Mouse (Mus musculus) frontal cortex, postnatal 10 days (tissue): ENCODE data around the gene Foxe3.

Experiments
- DNase-seq, 2 experiments: peaks; one replicate each; pipeline ENCODE4 v3.0.0; 2022; ENCODE audit warnings: low spot score in 2 of 2, mixed read lengths in 1 of 2

The Foxe3 gene

DNA sequence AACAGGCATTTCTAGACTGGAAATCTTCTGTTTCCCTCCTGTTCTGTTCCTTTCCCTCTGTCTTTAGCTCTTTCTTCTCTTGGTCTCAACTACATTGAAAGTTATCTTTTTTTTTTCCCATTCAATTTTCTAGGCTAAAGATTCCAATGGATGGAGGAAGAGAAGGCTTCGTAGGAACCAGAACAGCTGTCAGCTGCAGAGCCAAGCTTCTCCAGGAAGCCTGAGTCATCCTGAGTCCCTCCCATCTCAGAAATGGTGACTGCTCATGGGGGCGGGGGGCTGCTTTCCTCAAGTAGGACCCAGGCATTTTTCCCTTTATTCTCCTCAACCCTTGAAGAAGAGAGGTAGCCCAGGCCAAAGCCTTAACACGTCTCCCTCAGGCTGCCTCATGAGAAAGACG is 9.8 kb downstream of the Foxe3 start:
- DNase-seq: no peak

DNA sequence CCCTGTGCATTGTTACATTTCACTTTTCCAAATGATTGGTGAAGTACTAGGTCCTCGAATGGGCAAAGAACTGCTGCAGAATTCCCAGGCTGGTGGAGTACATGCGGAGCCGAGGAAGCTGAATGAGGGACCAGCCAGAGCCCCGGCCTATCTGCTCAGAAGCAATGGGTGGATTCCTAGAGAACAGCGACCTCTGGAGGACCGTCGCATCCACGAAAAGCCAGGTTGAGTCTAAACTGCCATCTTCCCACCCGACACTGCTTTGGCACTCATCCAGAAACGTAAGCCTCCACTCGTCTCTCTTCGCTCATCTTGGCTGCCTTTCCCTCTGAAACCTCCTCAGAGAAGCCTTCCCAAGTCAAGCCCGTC is 12.2 kb downstream of the Foxe3 start:
- DNase-seq: peak in 1 of 2 experiments; percentile 55

DNA sequence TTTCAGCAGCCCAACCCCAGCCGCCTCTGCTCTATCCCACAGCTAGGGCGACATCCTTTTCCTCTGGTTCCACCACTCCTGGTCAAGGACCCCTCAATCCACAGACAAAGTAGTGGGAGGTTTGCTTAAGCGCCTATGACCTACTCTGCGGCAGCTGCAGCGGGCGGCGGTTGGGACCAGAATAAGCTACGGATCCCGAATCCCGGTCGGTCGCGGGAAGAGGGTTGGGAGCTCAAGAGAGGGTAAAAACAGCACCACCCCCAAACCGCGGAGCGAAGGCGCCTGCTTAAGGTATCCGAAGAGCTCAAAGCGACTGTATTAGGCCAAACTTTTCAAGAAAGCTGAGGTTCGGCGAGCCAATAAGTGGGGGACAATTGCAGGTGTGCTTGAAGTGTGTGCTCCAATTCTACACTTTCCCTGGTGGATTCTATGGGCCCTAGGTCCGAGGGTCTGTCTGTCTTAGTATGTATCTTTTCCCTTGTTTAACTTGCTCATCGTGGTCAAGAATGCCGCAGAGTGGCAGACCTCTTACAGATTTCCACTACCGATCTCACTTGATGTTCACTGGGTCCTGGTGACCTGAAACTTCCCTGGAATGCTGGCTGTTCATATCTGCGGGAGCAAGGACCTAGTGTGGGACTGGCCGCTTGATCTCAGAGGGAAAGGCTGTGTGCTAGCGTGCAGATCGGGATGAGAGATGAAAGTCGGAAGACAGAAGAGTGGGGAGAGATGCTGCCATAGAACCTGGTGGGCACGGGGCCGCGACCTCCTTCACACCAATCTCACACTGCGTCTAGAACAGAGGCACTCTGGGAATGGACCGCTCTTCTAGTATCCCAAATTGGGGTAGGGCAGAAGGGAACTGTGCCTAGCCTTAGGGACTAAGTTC is 12.9 kb downstream of the Foxe3 start:
- no peak for DNase-seq

DNA sequence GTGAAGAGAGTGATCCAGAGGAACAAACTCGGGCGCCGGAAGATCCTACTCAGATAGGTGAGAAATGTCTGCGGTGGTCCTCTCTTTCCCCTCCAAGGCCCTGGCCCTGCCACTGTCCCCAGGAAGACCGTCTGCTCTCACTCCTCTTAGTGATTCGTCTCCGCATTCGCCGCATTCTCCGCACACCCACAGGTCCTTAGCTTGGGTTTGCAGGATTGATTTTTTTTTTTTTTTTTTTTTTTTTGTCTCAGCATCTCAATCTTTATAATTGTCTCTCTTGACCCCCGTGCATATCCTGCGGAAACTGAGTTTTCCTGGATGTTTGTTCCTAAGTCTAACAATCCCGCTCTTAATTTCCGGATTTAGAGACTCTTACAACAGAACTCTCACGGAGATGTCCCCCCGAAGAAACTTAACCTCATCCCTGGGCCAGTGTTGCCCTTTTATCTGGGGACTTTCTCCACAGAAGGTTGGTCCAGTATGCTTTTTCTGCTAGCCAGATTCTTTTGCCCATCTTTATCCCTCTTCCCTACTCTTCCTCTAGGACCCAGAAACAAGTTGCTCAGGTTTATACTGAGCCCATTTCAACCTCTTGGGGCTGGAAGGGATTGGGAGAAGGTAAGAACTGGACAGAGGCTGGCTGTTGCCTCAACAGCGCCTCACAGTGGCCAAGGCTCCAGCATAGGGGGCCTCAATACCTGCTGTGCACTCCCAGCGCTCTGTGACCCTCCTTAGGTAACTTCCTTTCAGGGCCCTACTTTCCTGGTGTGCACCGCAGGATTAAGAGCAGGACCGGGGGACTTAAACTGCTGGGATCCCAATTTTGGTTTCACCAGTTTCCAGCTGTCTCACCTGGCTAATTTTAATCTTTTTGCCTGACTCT is 16.0 kb downstream of the Foxe3 start:
- DNase-seq: no peak

DNA sequence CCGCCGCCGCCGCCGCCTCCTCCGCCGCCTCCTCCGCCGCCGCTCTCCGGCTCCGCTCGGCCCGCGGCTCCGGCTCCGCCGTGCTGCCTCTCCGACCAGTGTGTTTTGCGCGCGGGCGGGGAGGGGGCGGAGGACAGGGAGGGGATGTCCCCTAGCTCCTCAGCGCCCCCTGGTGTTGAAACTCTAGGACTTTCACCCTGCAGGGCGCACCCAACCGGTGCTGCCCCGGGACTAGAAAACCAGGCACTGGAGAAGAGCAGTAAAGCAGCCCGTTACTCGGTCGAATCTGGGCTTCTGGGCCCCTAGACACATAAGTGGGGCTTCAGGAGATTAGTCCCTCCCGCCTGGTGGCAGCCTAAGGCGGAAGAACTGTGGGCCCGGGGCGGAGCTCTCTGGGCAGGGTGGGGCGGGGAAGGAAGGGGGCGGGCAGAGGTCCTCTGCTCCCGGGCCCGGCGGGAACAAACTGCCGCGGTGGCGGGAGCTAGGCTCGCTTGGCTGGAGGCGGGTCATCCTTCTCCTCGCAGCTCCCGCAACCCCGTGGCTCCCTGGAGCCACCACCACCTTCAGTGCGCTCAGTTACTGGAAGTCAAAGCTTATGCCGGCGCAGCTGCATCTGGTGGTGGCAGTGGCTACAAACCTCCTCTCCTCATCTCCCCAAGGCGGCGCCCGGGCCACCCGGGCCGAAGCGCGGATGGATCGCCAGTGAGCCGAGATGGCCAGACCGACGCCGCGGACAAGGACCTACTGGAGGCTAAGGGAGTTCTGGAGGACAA is 16.8 kb downstream of the Foxe3 start, which contains the start of gene Foxd2:
Foxd2 (minus strand) TSS at position 45 of the 773 bp plus-strand sequence.
- DNase-seq: peak; percentile 32 to 67

DNA sequence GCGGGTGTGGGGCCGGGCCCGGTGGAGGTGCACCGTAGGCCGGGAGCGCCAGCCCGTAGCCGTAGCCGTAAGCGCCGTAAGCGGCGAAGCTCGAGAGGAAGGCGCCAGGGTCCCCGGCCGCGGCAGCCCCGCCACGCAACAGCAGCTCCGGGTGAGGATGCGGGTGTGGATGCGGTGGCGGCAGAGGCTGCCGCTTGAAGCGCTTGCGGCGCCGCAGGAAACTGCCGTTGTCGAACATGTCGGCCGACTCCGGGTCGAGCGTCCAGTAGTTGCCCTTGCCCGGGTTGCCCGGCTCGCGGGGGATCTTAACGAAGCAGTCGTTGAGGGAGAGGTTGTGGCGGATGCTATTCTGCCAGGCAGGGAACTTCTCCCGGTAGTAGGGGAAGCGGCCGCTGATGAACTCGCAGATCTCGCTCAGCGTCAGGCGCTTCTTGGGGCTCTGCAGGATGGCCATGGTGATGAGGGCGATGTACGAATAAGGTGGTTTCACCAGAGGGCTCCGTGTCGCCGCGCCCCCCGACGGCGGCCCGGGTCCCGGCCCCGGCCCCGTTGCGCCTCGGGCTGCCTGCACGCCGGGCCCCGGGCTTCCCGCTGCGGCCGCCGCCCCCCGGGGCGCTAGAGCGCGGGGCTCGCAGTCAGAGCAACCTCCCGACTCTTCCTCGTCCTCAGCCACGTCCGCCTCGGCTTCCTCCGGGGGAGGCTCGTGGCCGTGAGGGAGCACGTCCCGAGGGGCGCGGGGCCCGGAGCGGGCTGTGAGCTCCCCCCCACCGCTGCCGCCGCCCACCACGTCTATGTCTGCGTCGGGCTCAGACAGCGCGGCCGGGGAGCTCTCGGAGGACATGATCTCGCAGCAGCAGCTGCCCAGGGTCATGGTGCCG is 17.6 kb downstream of the Foxe3 start:
- peak in 1 of 2 experiments; percentile 18 for DNase-seq

DNA sequence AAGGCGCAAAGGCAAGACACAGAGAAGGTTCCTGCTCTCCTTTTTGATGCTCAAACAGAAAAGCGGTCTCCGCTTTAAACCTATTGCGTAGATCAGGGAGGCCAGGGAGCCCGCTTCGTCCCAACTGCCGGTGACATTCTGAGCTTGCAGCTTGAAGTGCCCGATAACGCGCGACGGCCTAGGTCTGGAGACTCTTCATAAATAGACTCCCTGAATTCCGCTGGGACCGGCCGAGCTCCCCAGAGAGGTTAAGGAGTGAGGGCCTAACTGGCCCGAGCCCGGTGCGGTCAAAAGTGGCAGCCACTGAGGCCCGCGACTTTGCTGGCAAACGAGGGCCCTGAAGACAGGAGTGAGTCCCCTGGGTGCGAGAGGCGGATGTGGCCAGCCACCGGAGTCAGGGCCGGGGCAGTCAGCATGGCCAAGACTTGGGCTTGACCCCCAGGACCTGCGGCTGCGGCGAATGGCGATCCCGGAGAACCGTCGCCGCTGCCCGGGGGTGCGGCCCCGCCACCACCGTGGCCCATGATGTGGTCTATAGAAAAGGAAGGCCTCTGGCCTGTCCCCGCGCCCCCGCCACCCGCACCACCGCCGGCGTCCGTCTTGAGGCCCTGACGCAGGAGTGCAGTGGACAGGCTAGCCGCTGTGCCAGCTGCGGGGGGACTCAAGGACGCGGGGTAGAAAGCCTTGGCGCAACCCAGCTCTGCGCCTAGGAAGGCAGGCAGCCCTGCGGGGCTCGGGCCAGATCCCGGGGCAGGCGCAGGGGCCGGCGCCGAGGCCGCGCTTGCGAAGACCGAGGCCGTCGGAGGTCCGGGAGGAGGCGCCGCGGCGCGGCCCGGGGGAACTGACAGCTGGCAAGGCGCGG is 18.5 kb downstream of the Foxe3 start:
- no peak for DNase-seq

DNA sequence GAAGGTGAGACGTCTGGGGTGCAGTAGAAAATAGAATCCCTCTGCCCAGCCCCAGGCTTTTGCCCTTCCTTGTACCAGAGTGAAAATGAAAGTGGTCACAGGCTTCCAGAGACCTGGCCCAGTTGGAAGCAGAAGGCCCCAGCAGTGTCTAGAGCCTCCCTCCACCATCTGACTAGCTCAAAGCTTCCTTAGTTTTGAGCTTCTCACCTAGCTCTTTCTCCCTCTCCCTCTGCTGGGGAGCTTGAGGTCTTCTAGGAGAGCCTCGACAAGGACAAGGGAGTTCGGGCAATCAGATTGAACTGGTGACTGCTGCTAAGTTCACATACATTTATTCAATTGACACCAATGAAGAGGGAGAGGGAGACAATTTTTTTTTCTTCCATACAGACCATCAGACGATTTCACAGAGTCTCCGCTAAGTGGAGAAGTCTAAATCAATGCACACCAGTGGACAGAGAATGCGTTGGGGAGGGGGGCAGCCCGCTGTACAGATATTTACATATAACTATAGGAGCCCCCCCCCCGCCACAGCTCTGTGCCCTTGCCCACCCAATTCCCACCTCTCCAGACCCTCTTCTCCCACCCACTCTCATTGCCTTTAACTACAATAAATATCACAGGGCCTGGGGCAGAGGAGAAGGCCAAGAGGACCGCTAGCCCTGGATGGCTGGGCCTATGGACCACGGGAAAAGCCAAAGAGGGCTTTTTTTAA is 19.7 kb downstream of the Foxe3 start:
- DNase-seq: no peak

DNA sequence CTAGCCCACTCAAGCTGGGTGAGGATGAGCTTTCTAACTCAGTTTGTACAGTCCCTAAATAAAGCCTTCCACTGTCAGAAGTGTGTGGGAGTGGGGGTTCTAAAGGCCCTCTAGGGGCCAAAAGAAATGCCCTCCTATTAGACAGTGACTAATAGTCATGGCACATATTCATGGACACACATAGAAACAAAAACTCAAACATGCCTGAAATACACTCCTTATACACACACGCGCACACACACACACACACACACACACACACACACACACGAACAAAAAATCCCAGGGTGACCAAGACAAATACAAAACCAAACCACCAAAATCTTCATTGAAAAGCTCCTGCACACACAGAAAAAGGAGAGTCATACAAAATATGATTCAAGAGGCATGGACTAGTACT is 20.3 kb downstream of the Foxe3 start:
- no peak for DNase-seq

DNA sequence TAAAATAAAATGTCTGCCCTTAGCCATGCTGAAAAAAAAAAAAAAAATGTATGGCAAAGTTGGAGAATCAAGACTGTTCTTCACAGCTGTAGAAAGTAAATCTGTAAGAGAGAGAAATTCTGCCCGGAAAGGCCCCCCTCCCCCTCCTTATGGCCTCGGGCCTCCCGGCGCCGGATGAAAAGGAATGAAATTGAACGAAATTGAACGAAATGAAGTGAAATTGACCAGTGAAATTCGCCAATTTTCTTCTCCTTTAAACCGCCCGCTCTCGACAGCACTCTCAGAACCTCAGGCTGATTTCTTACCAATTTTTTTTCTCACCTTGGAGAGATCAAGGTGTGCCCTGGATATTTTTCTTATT is 22.4 kb downstream of the Foxe3 start:
- no peak for DNase-seq

DNA sequence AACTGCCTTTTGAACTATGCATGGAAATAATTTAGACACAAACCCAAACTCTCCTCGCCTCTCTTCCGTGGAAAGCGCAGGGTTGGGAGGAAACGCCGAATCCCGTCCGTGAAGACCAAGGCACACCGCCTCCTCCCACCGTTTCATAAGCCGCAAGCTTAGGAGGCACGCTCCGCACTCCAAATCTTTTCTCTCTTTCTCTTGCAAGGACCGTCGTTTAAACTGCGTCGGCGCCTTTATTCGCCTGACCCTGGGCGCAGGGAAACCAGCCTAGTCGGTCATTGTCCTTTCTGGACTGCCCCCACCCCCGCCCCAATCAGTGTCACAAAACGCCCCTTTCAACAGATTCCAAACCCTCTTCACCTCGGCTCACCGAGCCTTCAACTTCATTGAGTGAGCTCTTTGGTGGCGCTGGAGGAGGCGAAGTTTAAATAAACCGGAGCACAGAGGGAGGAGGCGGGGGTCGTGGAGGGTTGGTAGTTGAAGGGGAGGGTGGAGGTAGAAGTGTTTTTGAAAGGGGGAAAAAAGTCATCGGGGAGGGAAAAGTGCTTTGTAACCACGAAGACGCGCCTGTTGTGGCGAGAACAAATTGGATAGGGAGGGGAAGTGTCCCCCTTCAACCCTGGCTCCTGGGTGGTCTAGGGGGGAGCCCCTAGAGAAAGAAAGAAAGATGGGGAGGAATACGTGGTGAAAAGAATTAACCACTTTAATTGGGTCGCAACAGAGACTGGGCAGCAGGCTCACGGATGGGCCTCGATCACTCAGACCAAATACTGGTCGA is 23.0 kb downstream of the Foxe3 start:
- DNase-seq: no peak

DNA sequence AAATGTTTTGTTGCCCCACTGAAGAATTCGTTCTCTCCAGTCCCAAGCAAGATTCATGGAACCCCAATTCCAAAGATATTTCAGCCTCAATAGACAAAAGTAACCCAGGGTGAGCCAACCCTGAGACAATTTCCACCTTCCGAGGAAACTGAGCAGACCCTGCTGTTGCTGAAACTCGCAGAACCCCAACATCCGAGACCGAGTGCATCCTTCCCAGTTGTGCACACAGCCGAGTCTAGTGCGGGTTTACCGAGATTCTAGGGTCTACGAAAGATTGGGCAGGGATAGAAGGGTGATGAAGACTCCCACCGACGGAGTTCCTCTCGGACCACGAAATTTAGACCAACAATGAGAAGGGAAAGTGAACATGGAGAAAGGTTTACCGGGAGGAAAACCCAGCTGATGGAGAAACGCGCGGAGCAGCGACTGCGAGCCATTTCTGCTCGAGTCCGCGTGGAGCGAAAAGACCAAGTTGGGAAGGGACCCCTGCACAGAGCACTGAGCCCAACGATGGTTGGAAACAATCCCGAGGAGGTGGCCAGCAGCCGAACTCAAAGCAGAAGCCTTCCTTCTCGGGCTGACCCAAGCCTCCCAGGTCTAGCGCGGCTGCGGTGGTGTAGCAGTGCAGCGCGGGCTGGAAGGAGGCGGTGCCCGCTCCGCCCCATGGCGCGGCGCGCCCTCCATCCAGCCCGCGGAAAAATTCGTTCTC is 24.0 kb downstream of the Foxe3 start:
- no peak for DNase-seq

DNA sequence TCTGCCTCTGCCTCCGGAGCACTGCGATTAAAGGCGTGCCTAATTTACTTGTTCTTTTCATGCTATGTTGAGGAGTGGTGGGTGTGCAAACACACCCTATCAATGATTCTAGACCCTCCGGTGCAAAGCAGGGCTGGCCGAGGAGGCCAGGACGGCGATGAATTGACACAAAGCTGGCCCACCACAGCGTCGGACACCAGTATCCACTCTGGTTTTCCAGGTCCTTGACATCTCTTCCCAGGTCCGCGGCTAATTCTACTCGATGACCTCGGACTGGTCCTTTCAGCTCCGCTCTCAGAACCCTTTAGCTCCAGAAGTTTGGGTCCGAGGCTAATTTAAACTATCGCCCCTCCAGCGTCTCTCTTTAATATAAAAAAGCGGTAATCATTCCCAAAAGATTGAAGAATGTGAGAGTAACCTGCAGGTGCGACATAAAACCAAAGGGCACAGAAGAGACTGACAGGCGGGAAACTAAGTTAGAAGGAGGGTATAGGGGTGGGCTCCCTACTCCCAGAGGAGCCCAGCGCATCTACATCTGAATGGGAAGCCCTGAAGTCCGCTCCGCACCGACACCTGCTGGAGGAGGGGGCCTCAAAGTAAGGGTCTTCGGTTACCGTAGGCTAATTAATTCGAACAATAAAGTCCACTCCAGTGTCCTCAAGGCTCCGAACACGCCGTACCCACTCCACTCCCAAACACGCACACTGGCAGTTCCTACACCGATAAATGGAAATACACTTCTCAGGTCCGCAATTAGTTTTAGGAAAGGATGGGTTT is 24.8 kb downstream of the Foxe3 start:
- DNase-seq: no peak

DNA sequence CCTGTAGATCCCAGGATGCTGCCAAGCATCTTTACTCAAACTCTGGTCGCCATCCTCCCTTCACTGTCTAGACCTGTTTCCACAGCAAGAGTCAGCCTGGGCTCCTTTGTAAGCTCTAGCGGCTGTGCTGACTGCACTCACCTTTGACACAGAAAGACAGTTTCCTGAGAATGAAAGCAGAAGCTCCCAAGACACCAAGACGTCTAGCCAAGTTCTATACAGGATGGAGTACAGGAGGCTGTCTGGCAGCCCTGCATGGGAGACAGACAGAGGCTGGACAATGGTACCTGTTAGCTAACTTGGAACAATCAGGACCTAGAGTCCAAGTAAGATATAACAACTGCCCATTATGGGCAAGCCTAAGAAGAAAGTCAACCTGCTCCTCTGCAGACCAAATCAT is 25.9 kb downstream of the Foxe3 start:
- no peak for DNase-seq

DNA sequence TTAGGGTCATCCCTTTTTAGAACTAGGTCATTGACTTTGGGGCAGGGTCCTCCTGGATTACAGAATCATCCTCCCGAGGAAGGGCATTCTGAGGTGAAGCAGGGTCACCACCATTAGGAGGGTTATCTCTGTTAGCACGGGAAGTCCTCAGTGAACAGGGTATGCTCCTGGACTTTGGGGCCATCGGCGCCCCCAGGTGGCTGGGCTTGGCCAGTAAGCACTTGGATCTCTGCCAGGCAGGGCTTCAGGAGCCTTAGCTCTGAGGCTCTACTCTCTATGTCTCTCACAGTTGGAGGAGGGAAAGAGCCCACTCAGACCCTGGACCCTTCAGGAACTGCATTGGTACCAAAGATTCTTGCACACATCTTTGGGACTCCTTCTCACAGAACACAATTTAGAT is 28.0 kb downstream of the Foxe3 start:
- no peak for DNase-seq

DNA sequence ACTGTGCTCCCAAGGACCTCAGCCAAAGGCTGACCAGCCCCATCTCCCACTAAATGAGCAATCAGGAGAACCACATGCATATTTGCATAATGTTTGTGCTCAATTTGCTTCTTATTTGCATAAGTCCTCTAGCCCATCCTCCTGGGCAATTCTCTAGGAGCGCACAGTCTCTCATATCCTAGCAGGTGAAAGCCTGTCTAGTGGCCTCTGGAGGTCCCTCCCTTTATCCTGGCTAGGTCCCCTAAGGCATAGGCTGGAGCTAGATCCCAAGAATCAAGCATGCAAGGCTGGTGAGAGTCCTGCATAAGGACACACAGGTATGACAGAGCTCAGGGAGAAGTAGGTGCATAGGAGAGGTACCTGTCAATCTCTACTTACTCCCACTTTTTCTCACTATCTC is 43.6 kb downstream of the Foxe3 start:
- no peak for DNase-seq

DNA sequence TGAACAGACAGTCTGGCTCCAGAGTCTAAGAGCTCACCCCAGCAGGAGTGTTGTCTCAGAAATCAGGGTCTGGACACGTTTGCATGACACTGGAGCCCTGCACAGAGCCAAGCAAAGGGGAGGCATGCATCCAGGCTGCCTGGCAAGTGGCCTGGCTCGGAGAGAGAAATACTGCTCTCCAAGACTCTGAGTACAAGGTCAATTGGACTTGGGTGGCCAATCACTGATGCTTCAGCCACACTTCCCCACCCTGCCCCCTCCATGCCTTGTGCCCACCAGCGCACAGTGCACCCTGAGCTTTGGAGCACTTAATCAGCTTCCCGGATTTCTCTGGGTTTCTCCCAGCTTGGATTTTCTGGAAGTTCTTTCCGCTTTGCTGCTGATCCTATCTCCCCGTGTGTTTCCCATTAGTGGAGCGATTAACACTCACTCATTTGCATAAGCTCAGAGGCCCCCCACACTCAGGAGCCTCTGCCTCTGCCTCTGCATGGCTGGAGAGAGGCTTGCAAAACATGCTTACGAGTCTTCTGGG is 49.3 kb downstream of the Foxe3 start:
- DNase-seq: no peak
